Mouse (Mus musculus) embryo, embryonic 10.5 days (tissue): ENCODE measurements around the gene Oas1c.
"Not testable (repeated sequence)": the region's sequence is repeated elsewhere in the genome, so short reads cannot be mapped to it uniquely, and the experiment has no call there.

Experiments used
- DNase-seq: peaks from one replicate; pipeline ENCODE4 v3.0.0-alpha.2; 2015; ENCODE audit warnings: low spot score

The Oas1c gene

GRCm38 (mm10) chr5:120811951-120812819, at the start of gene Oas1c:
Gene Oas1c (minus strand): TSS chr5:120812514.
- peak; percentile 92 for DNase-seq

- DNase-seq = no peak
These were observed 48.8 kb upstream of the Oas1c start, which contains the start of gene Oas1h for GRCm38 (mm10) chr5:120861121-120861520. Gene Oas1h (plus strand): TSS chr5:120861421.

GRCm38 (mm10) chr5:120859241-120859640, 46.9 kb upstream of the Oas1c start:
- no peak for DNase-seq

- peak; percentile 64 for DNase-seq
These were observed 37.4 kb upstream of the Oas1c start for GRCm38 (mm10) chr5:120849601-120850136.

- DNase-seq = no peak
These were observed 34.8 kb upstream of the Oas1c start, which contains the start of gene Oas1f for GRCm38 (mm10) chr5:120847067-120847466. Gene Oas1f (plus strand): TSS chr5:120847367.

- no peak for DNase-seq
These were observed 32.4 kb upstream of the Oas1c start for GRCm38 (mm10) chr5:120844713-120845112.

- DNase-seq = peak; percentile 72
These were observed 24.6 kb upstream of the Oas1c start for GRCm38 (mm10) chr5:120836731-120837585.

GRCm38 (mm10) chr5:120833335-120834280, 21.3 kb upstream of the Oas1c start:
- peak; percentile 37 for DNase-seq

GRCm38 (mm10) chr5:120831031-120831430, 18.7 kb upstream of the Oas1c start:
- DNase-seq = no peak

- DNase-seq = no peak
These were observed 6.7 kb upstream of the Oas1c start for GRCm38 (mm10) chr5:120818999-120819398.

- DNase-seq = peak; percentile 44
These were observed 3.6 kb upstream of the Oas1c start for GRCm38 (mm10) chr5:120815949-120816348.

- no peak for DNase-seq
These were observed 709 bp upstream of the Oas1c start for GRCm38 (mm10) chr5:120813023-120813422.

GRCm38 (mm10) chr5:120809171-120809570, 3.1 kb downstream of the Oas1c start:
- no peak for DNase-seq

- peak; percentile 82 for DNase-seq
These were observed 5.9 kb downstream of the Oas1c start for GRCm38 (mm10) chr5:120806458-120806857.

GRCm38 (mm10) chr5:120803596-120803995, 8.7 kb downstream of the Oas1c start:
- DNase-seq = no peak

GRCm38 (mm10) chr5:120798943-120799342, 13.4 kb downstream of the Oas1c start:
- not testable (repeated sequence) for DNase-seq

GRCm38 (mm10) chr5:120798147-120798546, 14.2 kb downstream of the Oas1c start:
- DNase-seq = not testable (repeated sequence)

- not testable (repeated sequence) for DNase-seq
These were observed 16.8 kb downstream of the Oas1c start, which contains the start of gene Oas1e for GRCm38 (mm10) chr5:120795480-120796034. Gene Oas1e (minus strand): TSS chr5:120795530.

- DNase-seq = peak; percentile 62
These were observed 19.3 kb downstream of the Oas1c start for GRCm38 (mm10) chr5:120793043-120793442.

GRCm38 (mm10) chr5:120787042-120787441, 25.3 kb downstream of the Oas1c start:
- no peak for DNase-seq

GRCm38 (mm10) chr5:120782446-120782845, 29.9 kb downstream of the Oas1c start:
- DNase-seq = no peak
